Mouse (Mus musculus): ENCODE results near the gene Tgfb2. TPM values are rescaled to one million over a fixed set of nuclear protein-coding genes. Genes with fewer than 3 reads are reported as not detected.

Gene Tgfb2
- 0.03 and 0.10 TPM in 2 replicates for polyA plus RNA-seq (2012)

- TF ChIP-seq GATA1 (IDR thresholded peaks at IDR 0.05; ENCODE audit: low read length): no peak
Observed at GRCm38 (mm10) chr1:186705915-186706248, at the start of gene Tgfb2. Gene Tgfb2, minus strand, starts transcription at chr1:186705989.

GRCm38 (mm10) chr1:186749675-186750283 is 44.0 kb upstream of the Tgfb2 start:
- no peak for TF ChIP-seq GATA1 (IDR thresholded peaks at IDR 0.05; ENCODE audit: low read length)

- TF ChIP-seq GATA1 (IDR thresholded peaks at IDR 0.05; ENCODE audit: low read length): no peak
Observed at GRCm38 (mm10) chr1:186748724-186749653, 43.2 kb upstream of the Tgfb2 start, which contains the start of gene Rrp15. Gene Rrp15, minus strand, starts transcription at chr1:186749358.

- TF ChIP-seq GATA1 (IDR thresholded peaks at IDR 0.05; ENCODE audit: low read length): no peak
Observed at GRCm38 (mm10) chr1:186739828-186740227, 34.0 kb upstream of the Tgfb2 start.

GRCm38 (mm10) chr1:186735537-186735936 is 29.7 kb upstream of the Tgfb2 start:
- TF ChIP-seq GATA1 (IDR thresholded peaks at IDR 0.05; ENCODE audit: low read length): no peak

- TF ChIP-seq GATA1 (IDR thresholded peaks at IDR 0.05; ENCODE audit: low read length): no peak
Observed at GRCm38 (mm10) chr1:186733052-186733451, 27.3 kb upstream of the Tgfb2 start.

GRCm38 (mm10) chr1:186728778-186729177 is 23.0 kb upstream of the Tgfb2 start:
- no peak for TF ChIP-seq GATA1 (IDR thresholded peaks at IDR 0.05; ENCODE audit: low read length)

GRCm38 (mm10) chr1:186726117-186726516 is 20.3 kb upstream of the Tgfb2 start:
- TF ChIP-seq GATA1 (IDR thresholded peaks at IDR 0.05; ENCODE audit: low read length): no peak

- TF ChIP-seq GATA1 (IDR thresholded peaks at IDR 0.05; ENCODE audit: low read length): no peak
Observed at GRCm38 (mm10) chr1:186722299-186722698, 16.5 kb upstream of the Tgfb2 start.

- no peak for TF ChIP-seq GATA1 (IDR thresholded peaks at IDR 0.05; ENCODE audit: low read length)
Observed at GRCm38 (mm10) chr1:186721846-186722245, 16.1 kb upstream of the Tgfb2 start.

GRCm38 (mm10) chr1:186721166-186721565 is 15.4 kb upstream of the Tgfb2 start:
- TF ChIP-seq GATA1 (IDR thresholded peaks at IDR 0.05; ENCODE audit: low read length): no peak

- no peak for TF ChIP-seq GATA1 (IDR thresholded peaks at IDR 0.05; ENCODE audit: low read length)
Observed at GRCm38 (mm10) chr1:186719708-186720107, 13.9 kb upstream of the Tgfb2 start.

GRCm38 (mm10) chr1:186718881-186719280 is 13.1 kb upstream of the Tgfb2 start:
- TF ChIP-seq GATA1 (IDR thresholded peaks at IDR 0.05; ENCODE audit: low read length): no peak

- TF ChIP-seq GATA1 (IDR thresholded peaks at IDR 0.05; ENCODE audit: low read length): no peak
Observed at GRCm38 (mm10) chr1:186714980-186715896, 9.4 kb upstream of the Tgfb2 start.

- TF ChIP-seq GATA1 (IDR thresholded peaks at IDR 0.05; ENCODE audit: low read length): no peak
Observed at GRCm38 (mm10) chr1:186714215-186714614, 8.4 kb upstream of the Tgfb2 start.
